Mouse (Mus musculus) liver, embryonic 16.5 days (tissue): ENCODE measurements around the gene Ell2. TPM values are rescaled to one million over a fixed set of nuclear protein-coding genes. Genes with fewer than 3 reads are reported as not detected.

Source experiments
- ATAC-seq: fragments of 200-750 bp; cut with Nextera tagmentation; 2 replicates; pipeline ENCODE4 v1.8.0; 2017; ENCODE audit warnings: low read depth, mild to moderate bottlenecking, moderate number of reproducible peaks, moderate library complexity
- H3K27ac ChIP-seq: fragments of 300-500 bp; sonication (generic); 2 replicates; pipeline ENCODE4 v1.5.1; 2014; ENCODE audit warnings: mild to moderate bottlenecking, low read length
- H3K27me3 ChIP-seq: fragments of 300-500 bp; sonication (generic); 2 replicates; pipeline ENCODE4 v1.6.1; 2014; ENCODE audit warnings: low read depth, low read length, mixed read lengths; ENCODE audit not compliant: control insufficient read depth, insufficient read depth
- H3K36me3 ChIP-seq: fragments of 300-500 bp; sonication (generic); 2 replicates; pipeline ENCODE4 v1.6.1; 2014; ENCODE audit warnings: mild to moderate bottlenecking; ENCODE audit not compliant: control insufficient read depth, insufficient read depth
- H3K4me1 ChIP-seq: fragments of 300-500 bp; sonication (generic); 2 replicates; pipeline ENCODE4 v1.6.1; 2014; ENCODE audit warnings: low read depth, low read length, mixed read lengths; ENCODE audit not compliant: control insufficient read depth
- H3K4me2 ChIP-seq: fragments of 300-500 bp; sonication (generic); 2 replicates; pipeline ENCODE4 v1.6.1; 2014; ENCODE audit warnings: low read depth, low read length, mixed read lengths
- H3K4me3 ChIP-seq: fragments of 300-500 bp; sonication (generic); 2 replicates; pipeline ENCODE4 v1.5.1; 2014; ENCODE audit warnings: low read depth, mild to moderate bottlenecking, low read length
- H3K9ac ChIP-seq: fragments of 300-500 bp; sonication (generic); 2 replicates; pipeline ENCODE4 v1.6.1; 2014; ENCODE audit warnings: low read depth, low read length
- H3K9me3 ChIP-seq: fragments of 300-500 bp; sonication (generic); replicated peaks from 2 replicates; pipeline ENCODE4 v1.6.1; 2016; ENCODE audit warnings: low read length; ENCODE audit not compliant: control insufficient read depth
- WGBS: fragments of 180-500 bp; shearing (Covaris S2); extraction: QIAGEN DNeasy Blood & Tissue Kit; methylation state at CpG from one replicate; pipeline ENCODE4 v1.1.7; 2014; ENCODE audit not compliant: insufficient replicate concordance; 5-methylcytosine and 5-hydroxymethylcytosine counted together
- polyA plus RNA-seq: library from polyadenylated mRNA; unstranded; fragments of >200 nt; fragmentation: Nextera tagmentation; extraction: Ambion mirVana; gene quantifications from 2 replicates; pipeline ENCODE4 v1.2.1, GENCODE M21; 2015

Ell2 gene
- polyA plus RNA-seq, 1 experiment from 2014 or later = 31.2 TPM

GRCm38 (mm10) chr13:75750785-75751184, 44.2 kb downstream of the Ell2 start:
- no peak overlapping the region for H3K9ac ChIP-seq
- 80% methylated on average over 2 of the region's 2 CpGs for WGBS
- no peak overlapping the region for H3K4me3 ChIP-seq
- ATAC-seq = no peak
- no peak overlapping the region for H3K27ac ChIP-seq
- peaks cover 46% of the 10 kb centered on the region for H3K36me3 ChIP-seq
- no peaks in the 10 kb centered on the region for H3K9me3 ChIP-seq
- peaks cover 22% of the 10 kb centered on the region for H3K4me1 ChIP-seq
- no peak overlapping the region for H3K4me2 ChIP-seq
- no peaks in the 10 kb centered on the region for H3K27me3 ChIP-seq

DNA sequence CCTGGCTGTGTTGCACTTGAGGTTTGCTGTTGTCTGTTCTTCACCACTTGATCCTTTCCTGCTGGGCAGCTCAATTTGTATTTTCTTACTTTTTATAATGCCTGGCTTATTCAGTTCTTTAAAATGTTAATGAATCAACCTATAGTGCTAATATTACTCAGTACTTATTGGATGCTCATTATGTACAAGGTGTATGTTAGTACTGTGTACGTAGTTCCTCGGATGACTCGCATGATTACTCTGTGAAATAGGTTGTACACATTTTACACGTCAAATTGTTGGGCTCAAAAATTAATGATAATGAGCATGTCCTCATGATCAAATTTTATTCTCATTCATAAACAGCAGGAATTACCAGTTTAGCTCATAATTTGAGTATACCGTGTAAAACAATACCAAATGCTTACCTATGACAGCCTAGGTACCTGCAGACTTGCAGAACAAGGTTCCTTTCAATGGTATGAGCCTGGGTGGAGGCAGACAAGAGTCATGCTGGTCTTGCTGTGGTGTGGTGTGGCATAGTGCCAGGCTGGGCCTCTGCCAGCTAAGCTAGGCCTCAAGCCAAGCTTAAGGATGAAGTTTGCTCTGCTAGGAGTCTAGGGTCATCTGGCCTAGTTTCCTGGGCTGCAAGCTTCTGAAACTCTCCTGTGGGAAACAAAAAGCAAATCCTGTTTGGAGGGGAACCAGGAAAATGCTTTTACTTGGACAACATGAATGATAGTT, 45.8 kb downstream of the Ell2 start:
- 90% methylated on average over 5 of the region's 5 CpGs for WGBS

DNA sequence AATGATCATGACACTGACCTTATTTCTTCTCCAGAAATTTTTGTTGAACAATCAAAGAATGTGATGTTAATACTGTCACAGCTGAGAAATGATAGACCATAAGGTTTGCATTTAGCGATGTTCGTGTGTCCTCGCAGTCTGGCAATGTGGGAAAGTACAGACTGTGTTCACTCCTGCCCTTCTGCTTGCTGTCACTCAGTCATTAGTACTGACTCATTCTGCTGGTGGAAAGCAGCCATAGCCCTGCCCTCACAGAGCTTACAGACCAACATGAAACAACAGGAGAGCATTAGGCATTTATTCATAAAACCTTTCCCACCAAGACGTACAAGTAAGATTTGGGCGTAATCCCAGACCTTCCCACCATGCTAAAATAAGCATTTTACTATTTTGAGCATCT, 47.8 kb downstream of the Ell2 start:
- Histone ChIP-seq H3K9me3 (no peaks in the 10 kb centered on the region), H3K36me3 (peaks cover 54% of the 10 kb centered on the region), H3K4me3 (no peak overlapping the region), H3K27me3 (no peaks in the 10 kb centered on the region), H3K4me2 (no peak overlapping the region), H3K4me1 (peaks cover 3% of the 10 kb centered on the region), H3K27ac (no peak overlapping the region), H3K9ac (no peak overlapping the region)
- no peak for ATAC-seq
- WGBS = 85% methylated on average over 5 of the region's 5 CpGs

More for the DNA sequence above, 45.8 kb downstream of the Ell2 start:
- Histone ChIP-seq H3K4me2 (no peak overlapping the region), H3K4me1 (peaks cover 10% of the 10 kb centered on the region), H3K27ac (no peak overlapping the region), H3K9me3 (no peaks in the 10 kb centered on the region), H3K36me3 (peaks cover 55% of the 10 kb centered on the region), H3K4me3 (no peak overlapping the region), H3K27me3 (no peaks in the 10 kb centered on the region), H3K9ac (no peak overlapping the region)
- ATAC-seq = peak; percentile 44; the same call in 1 of the 2 replicates

GRCm38 (mm10) chr13:75760859-75761548, 54.4 kb downstream of the Ell2 start:
- H3K4me1 ChIP-seq = no peaks in the 10 kb centered on the region; the same call in 1 of the 2 replicates
- WGBS = 92% methylated on average over 4 of the region's 4 CpGs
- no peak overlapping the region for H3K4me2 ChIP-seq
- no peaks in the 10 kb centered on the region for H3K27me3 ChIP-seq
- H3K4me3 ChIP-seq = no peak overlapping the region
- peaks cover 59% of the 10 kb centered on the region for H3K36me3 ChIP-seq
- no peak overlapping the region for H3K9ac ChIP-seq
- H3K27ac ChIP-seq = no peak overlapping the region; the same call in 1 of the 2 replicates
- peak; percentile 47; the same call in 1 of the 2 replicates for ATAC-seq
- no peaks in the 10 kb centered on the region for H3K9me3 ChIP-seq

- no peak for ATAC-seq
Measured at GRCm38 (mm10) chr13:75762759-75763158, 56.2 kb downstream of the Ell2 start.

DNA sequence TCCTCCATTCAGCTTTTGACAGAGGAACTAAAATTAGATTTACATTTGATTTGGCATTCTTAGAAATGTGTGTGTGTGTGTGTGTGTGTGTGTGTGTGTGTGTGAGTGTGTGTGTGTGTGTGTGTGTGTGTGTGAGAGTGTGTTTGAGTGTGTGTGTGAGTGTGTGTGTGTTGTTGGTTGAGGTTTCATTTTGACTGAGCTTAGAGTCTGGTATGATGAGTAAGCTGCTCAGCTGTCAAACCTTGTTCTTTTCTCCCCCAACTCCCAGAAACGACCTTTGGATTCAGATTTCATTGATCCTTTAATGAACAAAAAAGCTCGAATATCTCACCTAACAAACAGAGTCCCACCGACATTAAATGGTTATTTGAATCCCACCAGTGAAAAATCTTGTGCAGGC, 56.7 kb downstream of the Ell2 start:
- ATAC-seq = no peak
- Histone ChIP-seq H3K27me3 (no peaks in the 10 kb centered on the region), H3K9ac (no peak overlapping the region), H3K4me1 (no peaks in the 10 kb centered on the region; the same call in 1 of the 2 replicates), H3K4me2 (no peak overlapping the region), H3K9me3 (no peaks in the 10 kb centered on the region), H3K36me3 (peaks cover 61% of the 10 kb centered on the region), H3K27ac (no peak overlapping the region), H3K4me3 (no peak overlapping the region)
- 64% methylated on average over 3 of the region's 3 CpGs for WGBS

More at GRCm38 (mm10) chr13:75762759-75763158, 56.2 kb downstream of the Ell2 start:
- H3K27ac ChIP-seq = no peak overlapping the region
- H3K36me3 ChIP-seq = peaks cover 58% of the 10 kb centered on the region
- WGBS = 38% methylated on average over 4 of the region's 4 CpGs
- H3K4me2 ChIP-seq = no peak overlapping the region
- no peak overlapping the region for H3K9ac ChIP-seq
- no peaks in the 10 kb centered on the region; the same call in 1 of the 2 replicates for H3K4me1 ChIP-seq
- H3K4me3 ChIP-seq = no peak overlapping the region
- H3K27me3 ChIP-seq = no peaks in the 10 kb centered on the region
- H3K9me3 ChIP-seq = no peaks in the 10 kb centered on the region

- 89% methylated on average over 1 of the region's 1 CpGs for WGBS
- Histone ChIP-seq H3K9me3 (no peaks in the 10 kb centered on the region), H3K9ac (no peak overlapping the region), H3K4me3 (no peak overlapping the region), H3K36me3 (peaks cover 74% of the 10 kb centered on the region), H3K4me2 (no peak overlapping the region), H3K4me1 (no peaks in the 10 kb centered on the region; the same call in 1 of the 2 replicates), H3K27ac (no peak overlapping the region), H3K27me3 (no peaks in the 10 kb centered on the region)
- ATAC-seq = no peak
Measured at GRCm38 (mm10) chr13:75765742-75766141, 59.2 kb downstream of the Ell2 start.

DNA sequence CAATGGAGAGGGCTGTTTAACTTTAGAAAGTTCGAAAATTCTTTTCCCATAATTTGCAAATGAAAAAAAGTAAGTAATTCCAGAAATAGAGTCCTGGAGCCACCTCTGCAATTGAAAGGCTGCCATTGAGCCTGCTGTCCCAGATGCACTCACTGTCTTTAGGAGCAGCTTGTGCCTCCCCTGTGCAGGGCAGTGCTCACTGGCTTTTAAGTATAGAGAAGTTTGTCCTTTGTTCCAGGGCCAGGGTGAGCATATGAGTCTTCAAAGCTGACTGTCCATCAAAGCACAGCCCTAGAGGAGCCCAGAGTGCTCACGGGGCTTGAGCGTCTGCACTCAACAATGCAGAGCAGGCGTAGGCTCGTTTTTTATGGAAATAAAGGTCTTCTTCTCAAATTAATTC, 59.7 kb downstream of the Ell2 start:
- H3K36me3 ChIP-seq = peaks cover 73% of the 10 kb centered on the region
- H3K9me3 ChIP-seq = no peaks in the 10 kb centered on the region
- H3K9ac ChIP-seq = no peak overlapping the region
- no peak overlapping the region for H3K4me2 ChIP-seq
- no peak overlapping the region for H3K4me3 ChIP-seq
- 83% methylated on average over 5 of the region's 5 CpGs for whole genome bisulfite sequencing
- H3K4me1 ChIP-seq = no peaks in the 10 kb centered on the region; the same call in 1 of the 2 replicates
- H3K27me3 ChIP-seq = no peaks in the 10 kb centered on the region
- no peak overlapping the region for H3K27ac ChIP-seq
- no peak for ATAC-seq

GRCm38 (mm10) chr13:75766967-75767366, 60.4 kb downstream of the Ell2 start:
- no peak overlapping the region for H3K9ac ChIP-seq
- H3K9me3 ChIP-seq = no peaks in the 10 kb centered on the region
- no peak overlapping the region for H3K4me3 ChIP-seq
- H3K27ac ChIP-seq = no peak overlapping the region
- H3K36me3 ChIP-seq = peaks cover 75% of the 10 kb centered on the region
- WGBS = 84% methylated on average over 2 of the region's 2 CpGs
- H3K4me1 ChIP-seq = peaks cover 2% of the 10 kb centered on the region; the same call in 1 of the 2 replicates
- no peak for ATAC-seq
- no peaks in the 10 kb centered on the region for H3K27me3 ChIP-seq
- no peak overlapping the region for H3K4me2 ChIP-seq
